Mouse (Mus musculus) forebrain, embryonic 14.5 days (tissue): ENCODE measurements around the gene Lypd5. TPM values are rescaled to one million over a fixed set of nuclear protein-coding genes. Genes with fewer than 3 reads are reported as not detected.

ENCODE experiments used
- ATAC-seq: fragments of 200-750 bp; cut with Nextera tagmentation; 2 replicates; pipeline ENCODE4 v1.8.0; 2017; ENCODE audit warnings: mild to moderate bottlenecking, moderate library complexity
- DNase-seq: peaks from one replicate; pipeline ENCODE4 v3.0.0-alpha.2; 2015; ENCODE audit warnings: low spot score
- H3K27ac ChIP-seq: fragments of 300-500 bp; sonication (generic); 2 replicates; pipeline ENCODE4 v1.5.1; 2014; ENCODE audit warnings: low read depth, mild to moderate bottlenecking, control low read depth, low read length, moderate library complexity
- H3K27me3 ChIP-seq: fragments of 300-500 bp; sonication (generic); replicated peaks from 2 replicates; pipeline ENCODE4 v1.6.1; 2014; ENCODE audit warnings: low read length, control low read depth, mixed read lengths; ENCODE audit not compliant: control insufficient read depth, insufficient read depth
- H3K36me3 ChIP-seq: fragments of 300-500 bp; sonication (generic); 2 replicates; pipeline ENCODE4 v1.6.1; 2014; ENCODE audit warnings: low read length, control low read depth; ENCODE audit not compliant: control insufficient read depth, insufficient read depth
- H3K4me1 ChIP-seq: fragments of 300-500 bp; sonication (generic); 2 replicates; pipeline ENCODE4 v1.6.1; 2014; ENCODE audit warnings: antibody characterized with exemption, low read length, control low read depth; ENCODE audit not compliant: control insufficient read depth, insufficient read depth
- H3K4me2 ChIP-seq: fragments of 300-500 bp; sonication (generic); 2 replicates; pipeline ENCODE4 v1.6.1; 2014; ENCODE audit warnings: mild to moderate bottlenecking, control low read depth, low read length
- H3K4me3 ChIP-seq: fragments of 300-500 bp; sonication (generic); 2 replicates; pipeline ENCODE4 v1.5.1; 2014; ENCODE audit warnings: low read depth, low read length, control low read depth
- H3K9ac ChIP-seq: fragments of 300-500 bp; sonication (generic); 2 replicates; pipeline ENCODE4 v1.6.1; 2014; ENCODE audit warnings: mild to moderate bottlenecking, low read length, control low read depth, moderate library complexity
- H3K9me3 ChIP-seq: fragments of 300-500 bp; sonication (generic); replicated peaks from 2 replicates; pipeline ENCODE4 v1.6.1; 2016; ENCODE audit warnings: low read length, control low read depth, mixed read lengths; ENCODE audit not compliant: control insufficient read depth
- WGBS: fragments of 180-500 bp; shearing (Covaris S2); extraction: QIAGEN DNeasy Blood & Tissue Kit; methylation state at CpG from one replicate; pipeline ENCODE4 v1.1.7; 2014; 5-methylcytosine and 5-hydroxymethylcytosine counted together
- polyA plus RNA-seq: library from polyadenylated mRNA; unstranded; fragments of >200 nt; fragmentation: Nextera tagmentation; extraction: Ambion mirVana; gene quantifications from 2 replicates; pipeline ENCODE4 v1.2.1, GENCODE M21; 2014

Lypd5 gene
- polyA plus RNA-seq, 1 experiment from 2014 or later: not detected

- Histone ChIP-seq H3K36me3 (no peaks in the 10 kb centered on the region), H3K9ac (peak overlapping the region; percentile 10; the same call in 1 of the 2 replicates), H3K4me1 (peaks cover 9% of the 10 kb centered on the region; the same call in 1 of the 2 replicates), H3K4me2 (peak overlapping the region; percentile 17; the same call in 1 of the 2 replicates), H3K27me3 (no peaks in the 10 kb centered on the region; the same call in 1 of the 2 replicates), H3K4me3 (no peak overlapping the region), H3K27ac (peak overlapping the region; percentile 15; the same call in 1 of the 2 replicates), H3K9me3 (no peaks in the 10 kb centered on the region)
- DNase-seq (peak; percentile 62), ATAC-seq (peak; percentile 74)
- 20% methylated on average over 20 of the region's 20 CpGs for WGBS
Observed at GRCm38 (mm10) chr7:24373538-24374379, 24.8 kb downstream of the Lypd5 start.

- Histone ChIP-seq H3K4me2 (no peak overlapping the region), H3K4me3 (no peak overlapping the region), H3K9me3 (no peaks in the 10 kb centered on the region), H3K4me1 (peaks cover 9% of the 10 kb centered on the region; the same call in 1 of the 2 replicates), H3K36me3 (no peaks in the 10 kb centered on the region), H3K27ac (no peak overlapping the region), H3K9ac (no peak overlapping the region), H3K27me3 (no peaks in the 10 kb centered on the region; the same call in 1 of the 2 replicates)
- DNase-seq: no peak
- WGBS: 90% methylated on average over 8 of the region's 8 CpGs
- ATAC-seq: no peak
Observed at GRCm38 (mm10) chr7:24376456-24376855, 27.5 kb downstream of the Lypd5 start.

GRCm38 (mm10) chr7:24377091-24377865 is 28.3 kb downstream of the Lypd5 start:
- Histone ChIP-seq H3K4me2 (peak overlapping the region; percentile 41), H3K9me3 (no peaks in the 10 kb centered on the region), H3K27ac (no peak overlapping the region), H3K27me3 (no peaks in the 10 kb centered on the region; the same call in 1 of the 2 replicates), H3K4me1 (peaks cover 9% of the 10 kb centered on the region; the same call in 1 of the 2 replicates), H3K4me3 (peak overlapping the region; percentile 11; the same call in 1 of the 2 replicates), H3K9ac (peak overlapping the region; percentile 40), H3K36me3 (no peaks in the 10 kb centered on the region)
- DNase-seq: peak; percentile 8
- WGBS: 7% methylated on average over 49 of the region's 49 CpGs
- ATAC-seq: no peak

- WGBS: 76% methylated on average over 10 of the region's 10 CpGs
- Histone ChIP-seq H3K4me3 (no peak overlapping the region), H3K4me1 (peaks cover 9% of the 10 kb centered on the region; the same call in 1 of the 2 replicates), H3K36me3 (no peaks in the 10 kb centered on the region), H3K27ac (no peak overlapping the region), H3K9ac (no peak overlapping the region), H3K4me2 (no peak overlapping the region), H3K9me3 (no peaks in the 10 kb centered on the region), H3K27me3 (no peaks in the 10 kb centered on the region; the same call in 1 of the 2 replicates)
- no peak for ATAC-seq
- DNase-seq: peak; percentile 23
Observed at GRCm38 (mm10) chr7:24378049-24378701, 29.2 kb downstream of the Lypd5 start.

GRCm38 (mm10) chr7:24379934-24380333 is 30.9 kb downstream of the Lypd5 start:
- 0 out of 2 replicates have a peak, but pooled peaks cover 3% of the 10 kb centered on the region for H3K4me1 ChIP-seq
- no peak overlapping the region for H3K9ac ChIP-seq
- ATAC-seq (no peak), DNase-seq (no peak)
- no peaks in the 10 kb centered on the region for H3K36me3 ChIP-seq
- no peaks in the 10 kb centered on the region for H3K9me3 ChIP-seq
- no peak overlapping the region for H3K4me2 ChIP-seq
- 78% methylated on average over 7 of the region's 7 CpGs for WGBS
- H3K27me3 ChIP-seq: no peaks in the 10 kb centered on the region; the same call in 1 of the 2 replicates
- no peak overlapping the region for H3K27ac ChIP-seq
- H3K4me3 ChIP-seq: no peak overlapping the region

- Histone ChIP-seq H3K4me2 (no peak overlapping the region), H3K4me1 (0 out of 2 replicates have a peak, but pooled peaks cover 3% of the 10 kb centered on the region), H3K9ac (no peak overlapping the region), H3K9me3 (no peaks in the 10 kb centered on the region), H3K36me3 (no peaks in the 10 kb centered on the region), H3K27me3 (no peaks in the 10 kb centered on the region; the same call in 1 of the 2 replicates), H3K4me3 (no peak overlapping the region), H3K27ac (no peak overlapping the region)
- DNase-seq (no peak), ATAC-seq (no peak)
- WGBS: 79% methylated on average over 2 of the region's 2 CpGs
Observed at GRCm38 (mm10) chr7:24380370-24380769, 31.4 kb downstream of the Lypd5 start.

GRCm38 (mm10) chr7:24382730-24383372 is 33.9 kb downstream of the Lypd5 start:
- Histone ChIP-seq H3K4me2 (no peak overlapping the region), H3K27ac (no peak overlapping the region), H3K9ac (no peak overlapping the region), H3K27me3 (no peaks in the 10 kb centered on the region), H3K9me3 (no peaks in the 10 kb centered on the region), H3K4me1 (no peaks in the 10 kb centered on the region), H3K4me3 (no peak overlapping the region), H3K36me3 (no peaks in the 10 kb centered on the region)
- no peak for ATAC-seq
- no peak for DNase-seq
- WGBS: 79% methylated on average over 16 of the region's 16 CpGs

- H3K27ac ChIP-seq: no peak overlapping the region
- no peak for DNase-seq
- H3K4me3 ChIP-seq: no peak overlapping the region
- no peaks in the 10 kb centered on the region for H3K27me3 ChIP-seq
- WGBS: 68% methylated on average over 6 of the region's 6 CpGs
- H3K4me2 ChIP-seq: no peak overlapping the region
- ATAC-seq: no peak
- no peak overlapping the region for H3K9ac ChIP-seq
- no peaks in the 10 kb centered on the region for H3K4me1 ChIP-seq
- no peaks in the 10 kb centered on the region for H3K9me3 ChIP-seq
- no peaks in the 10 kb centered on the region for H3K36me3 ChIP-seq
Observed at GRCm38 (mm10) chr7:24384070-24384469, 35.1 kb downstream of the Lypd5 start.
